Mouse (Mus musculus) spleen, postnatal 4 days (tissue): Measurements from ENCODE around the gene Smc5.

ENCODE experiments used
- DNase-seq, 2 experiments: peaks; one replicate each; pipeline ENCODE4 v3.0.0; 2022; ENCODE audit warnings: low spot score in 2 of 2

The Smc5 gene

GRCm38 (mm10) chr19:23189744-23190143 lies 84.0 kb downstream of the Smc5 start:
- no peak for DNase-seq

DNA sequence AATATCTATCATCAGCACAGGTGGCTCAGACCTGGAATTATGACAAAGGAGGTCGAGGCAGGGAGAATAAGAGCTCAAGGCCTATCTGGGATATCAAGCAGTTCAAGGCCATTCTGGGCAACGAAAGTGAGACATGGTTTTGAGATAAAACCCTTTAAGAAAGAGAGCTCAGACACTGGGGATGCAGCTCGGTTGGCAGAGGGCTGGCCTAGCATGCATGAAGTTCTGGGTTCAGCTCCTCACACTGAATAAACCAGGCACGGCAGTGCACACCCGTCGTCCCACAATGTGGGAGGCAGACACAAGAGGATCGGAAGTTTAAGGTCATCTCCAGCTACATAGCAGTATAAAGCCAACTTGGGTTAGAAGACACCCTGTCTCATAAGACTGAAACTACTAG lies 84.7 kb downstream of the Smc5 start:
- no peak for DNase-seq

- no peak for DNase-seq
Measured at GRCm38 (mm10) chr19:23187732-23188131, 86.0 kb downstream of the Smc5 start.

GRCm38 (mm10) chr19:23184068-23184467 lies 89.6 kb downstream of the Smc5 start:
- no peak for DNase-seq

- no peak for DNase-seq
Measured at GRCm38 (mm10) chr19:23183493-23183892, 90.2 kb downstream of the Smc5 start.

- no peak for DNase-seq
Measured at GRCm38 (mm10) chr19:23178533-23178932, 95.2 kb downstream of the Smc5 start.

- DNase-seq, result no peak
Measured at GRCm38 (mm10) chr19:23175511-23175910, 98.2 kb downstream of the Smc5 start.

GRCm38 (mm10) chr19:23175090-23175489 lies 98.6 kb downstream of the Smc5 start:
- no peak for DNase-seq

DNA sequence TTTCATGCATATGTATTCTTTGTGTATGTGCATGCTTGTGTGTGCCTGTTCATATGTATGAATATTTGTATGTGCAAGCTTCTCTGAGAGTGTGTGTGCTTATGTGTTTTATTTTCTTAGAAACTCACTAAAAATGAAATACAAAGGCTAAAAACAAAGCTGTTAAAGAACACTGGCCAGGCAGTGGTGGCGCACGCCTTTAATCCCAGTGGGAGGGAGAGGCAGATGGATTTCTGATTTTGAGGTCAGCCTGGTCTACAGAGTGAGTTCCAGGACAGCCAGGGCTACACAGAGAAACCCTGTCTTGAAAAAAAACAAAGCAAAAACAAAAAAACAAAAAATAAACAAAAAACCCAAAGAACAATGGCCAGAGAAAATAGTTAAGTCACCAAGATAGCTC lies 102.6 kb downstream of the Smc5 start:
- DNase-seq, result no peak

DNA sequence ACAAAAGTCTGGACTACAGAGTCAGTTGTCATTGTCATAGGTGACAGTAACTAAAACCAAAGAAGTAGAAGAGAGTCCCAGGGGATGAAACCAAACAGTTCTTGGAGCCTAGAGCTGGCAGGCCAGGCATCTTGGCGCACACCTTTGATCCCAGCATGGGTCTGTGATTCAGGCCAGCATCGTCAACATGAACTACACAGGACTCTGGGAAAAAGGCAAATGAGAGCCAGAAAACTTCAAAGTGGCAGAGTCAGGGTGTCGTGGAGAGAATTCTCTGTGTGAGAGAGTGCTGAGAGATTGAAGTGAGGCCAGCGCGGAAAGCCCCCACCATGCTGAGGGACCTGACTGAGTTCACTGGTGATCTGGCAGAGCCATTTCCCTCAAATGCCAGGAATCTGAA lies 103.2 kb downstream of the Smc5 start:
- DNase-seq, result no peak

- DNase-seq, result no peak
Measured at GRCm38 (mm10) chr19:23169659-23170050, 104.0 kb downstream of the Smc5 start.

GRCm38 (mm10) chr19:23168899-23169658 lies 104.6 kb downstream of the Smc5 start:
- DNase-seq, result no peak

DNA sequence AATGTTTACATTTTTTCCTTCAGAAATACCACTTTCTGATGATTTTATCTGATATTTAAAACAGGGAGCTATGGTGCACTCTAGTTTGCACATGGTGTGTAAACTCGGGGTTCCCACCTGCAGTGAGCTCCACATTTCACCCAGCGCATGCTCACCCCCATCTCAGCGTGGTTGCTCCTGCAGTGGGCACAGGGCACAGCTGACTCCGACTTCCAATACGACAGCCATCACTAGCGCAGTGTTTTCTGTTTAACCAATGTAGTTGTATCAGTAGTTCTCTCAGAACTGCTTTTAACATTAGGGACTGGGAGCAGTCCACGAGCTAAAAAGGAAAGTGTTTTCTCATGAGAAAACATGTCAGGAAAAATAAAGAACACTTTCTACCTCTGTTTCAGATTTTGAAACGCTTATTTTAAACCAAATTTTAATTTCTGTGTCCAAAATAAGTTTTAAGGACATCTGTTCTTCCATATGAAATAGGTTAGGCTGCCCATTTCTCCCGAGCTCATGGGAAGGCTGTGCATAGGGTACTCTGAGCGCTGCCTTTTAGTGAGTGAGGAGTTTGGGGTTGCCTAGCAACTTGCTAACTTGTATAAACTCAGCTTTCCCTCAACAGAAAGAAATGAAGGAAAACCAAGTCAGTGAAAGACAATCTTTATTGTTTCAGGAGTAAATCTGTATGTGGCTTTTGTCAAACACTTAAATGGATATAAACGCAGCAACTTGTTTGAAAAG lies 107.0 kb downstream of the Smc5 start:
- DNase-seq, result no peak

DNA sequence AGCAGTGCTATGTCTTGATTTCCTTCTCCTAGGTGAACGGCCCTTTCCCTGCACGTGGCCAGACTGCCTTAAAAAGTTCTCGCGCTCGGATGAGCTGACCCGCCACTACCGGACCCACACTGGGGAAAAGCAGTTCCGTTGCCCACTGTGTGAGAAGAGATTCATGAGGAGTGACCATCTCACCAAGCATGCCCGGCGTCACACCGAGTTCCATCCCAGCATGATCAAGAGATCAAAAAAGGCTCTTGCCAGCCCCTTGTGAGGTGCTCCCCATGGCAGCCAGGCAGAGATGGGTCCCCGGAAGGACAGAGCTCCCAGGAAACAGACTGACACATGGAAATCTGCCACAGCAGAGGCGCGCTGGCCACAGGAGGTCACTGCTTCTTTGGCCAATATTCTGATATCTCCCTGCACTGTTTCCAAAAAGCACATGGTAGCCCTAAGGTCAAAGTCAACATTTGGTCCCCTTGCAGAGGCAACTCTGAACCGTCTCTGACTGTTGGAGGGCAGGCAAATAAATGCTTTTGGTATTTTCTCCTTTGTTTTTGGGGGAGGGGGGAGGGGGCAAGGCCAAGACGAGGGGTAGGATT lies 109.0 kb downstream of the Smc5 start:
- DNase-seq, result no peak

DNA sequence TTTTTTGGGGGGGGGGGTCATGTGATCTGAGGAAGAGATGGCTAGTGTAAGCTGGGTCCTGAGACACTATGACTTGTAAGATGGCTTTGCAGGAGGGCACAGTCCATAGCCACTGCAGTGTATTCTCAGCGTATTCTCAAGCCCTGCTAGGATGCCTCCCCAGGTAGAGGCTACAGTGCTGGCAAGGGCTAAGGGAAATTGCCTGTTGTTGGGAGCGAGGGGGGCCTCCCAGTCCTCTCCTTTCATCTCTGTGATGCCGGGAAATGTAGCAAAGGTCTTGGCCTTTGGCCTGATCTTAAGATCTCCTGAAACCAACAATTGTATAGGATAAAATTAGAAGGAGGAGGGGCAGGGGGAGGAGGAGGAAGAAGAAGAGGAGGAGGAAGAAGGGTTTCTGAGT lies 110.3 kb downstream of the Smc5 start:
- DNase-seq, result no peak

GRCm38 (mm10) chr19:23162877-23163276 lies 110.8 kb downstream of the Smc5 start:
- DNase-seq, result no peak

DNA sequence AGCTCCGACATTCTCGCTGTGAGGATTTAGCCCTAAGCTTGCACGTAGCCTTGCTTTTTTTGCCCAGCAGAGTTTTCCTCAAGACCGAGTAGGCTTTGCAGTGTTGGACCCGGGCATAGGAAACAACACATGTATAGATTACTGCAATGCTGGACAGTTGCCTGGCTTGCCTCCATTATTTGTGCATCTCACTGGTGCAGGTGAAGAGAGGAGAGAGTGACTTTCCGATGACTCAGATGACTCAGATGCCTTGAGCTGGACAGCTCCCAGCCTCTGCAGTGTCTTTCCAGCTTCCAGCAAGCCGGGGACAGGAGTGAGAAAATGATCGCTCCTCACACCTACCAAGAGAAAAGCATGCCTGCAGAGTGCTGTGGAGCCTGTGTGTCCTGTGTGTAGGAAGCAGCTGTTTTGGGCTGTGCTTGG lies 111.3 kb downstream of the Smc5 start:
- no peak for DNase-seq

DNA sequence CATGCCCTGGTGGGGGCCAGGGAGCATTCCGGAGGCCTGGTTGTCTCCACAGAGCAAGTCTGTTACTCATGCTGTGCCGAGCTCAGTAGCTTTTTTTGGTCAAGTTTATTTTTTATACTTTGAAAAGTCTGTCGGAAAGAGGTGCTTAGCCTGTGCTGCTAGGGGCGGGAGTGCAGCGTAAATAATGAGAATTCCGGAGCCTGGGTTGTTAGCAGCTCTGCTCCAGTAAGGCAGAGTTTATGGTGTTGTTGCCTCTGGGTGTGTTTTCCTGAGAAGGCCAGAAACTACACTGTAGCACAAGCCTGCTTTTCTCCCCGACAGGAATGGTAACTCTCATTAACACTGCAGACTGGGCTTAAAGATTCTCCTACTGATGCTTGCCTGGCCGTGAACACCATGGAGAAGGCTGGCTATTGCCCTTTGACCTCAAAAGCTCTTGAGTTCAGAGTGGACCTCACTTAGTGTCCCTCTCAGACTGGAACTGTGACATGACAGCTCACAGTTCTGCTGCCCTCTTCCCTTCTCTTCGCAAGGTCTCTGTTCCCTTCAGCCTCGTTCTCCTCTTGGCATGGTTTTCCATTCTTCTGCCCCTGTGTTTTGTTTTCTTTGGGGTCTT lies 113.8 kb downstream of the Smc5 start:
- DNase-seq, result no peak
